Mouse (Mus musculus): ENCODE data around the gene Rxfp2. TPM values are rescaled to one million over a fixed set of nuclear protein-coding genes. Genes with fewer than 3 reads are reported as not detected.

The Rxfp2 gene
- polyA plus RNA-seq, 1 experiment from 2014 or later = 0.33 TPM

- whole genome bisulfite sequencing = 12% methylated on average over 10 of the region's 10 CpGs
Measured at GRCm38 (mm10) chr5:150016861-150017260, 1.6 kb upstream of the Rxfp2 start.

GRCm38 (mm10) chr5:150017672-150018071 is 803 bp upstream of the Rxfp2 start:
- Histone ChIP-seq H3K4me2 (ENCODE audit: low read depth, low read length, severe bottlenecking) (no peak overlapping the region), H3K4me3 (ENCODE audit: low read depth, low read length) (no peak overlapping the region), H3K27ac (ENCODE audit: low read depth, low read length) (no peak overlapping the region), H3K4me1 (replicated peaks; ENCODE audit: control insufficient read depth, insufficient read depth, low read length) (no peaks in the 10 kb centered on the region), H3K36me3 (ENCODE audit: control insufficient read depth, insufficient read depth, low read length) (no peaks in the 10 kb centered on the region), H3K9me3 (ENCODE audit: control insufficient read depth, low read length) (no peaks in the 10 kb centered on the region), H3K9ac (ENCODE audit: low read length) (no peak overlapping the region), H3K27me3 (ENCODE audit: control insufficient read depth, insufficient read depth, low read length) (no peaks in the 10 kb centered on the region)
- 44% methylated on average over 9 of the region's 9 CpGs for WGBS
- no peak for DNase-seq (ENCODE audit: low spot score)
- no peak for ATAC-seq (replicated peaks; ENCODE audit: low FRiP score)

More at GRCm38 (mm10) chr5:150016861-150017260, 1.6 kb upstream of the Rxfp2 start:
- H3K9me3 ChIP-seq (ENCODE audit: control insufficient read depth, low read length) = no peaks in the 10 kb centered on the region
- H3K4me3 ChIP-seq (ENCODE audit: low read depth, low read length) = no peak overlapping the region
- H3K4me2 ChIP-seq (ENCODE audit: low read depth, low read length, severe bottlenecking) = no peak overlapping the region
- H3K9ac ChIP-seq (ENCODE audit: low read length) = no peak overlapping the region
- no peaks in the 10 kb centered on the region for H3K4me1 ChIP-seq (replicated peaks; ENCODE audit: control insufficient read depth, insufficient read depth, low read length)
- ATAC-seq (replicated peaks; ENCODE audit: low FRiP score) = 0 out of 2 replicates have a peak, but pooled peaks have one; percentile 37
- H3K27me3 ChIP-seq (ENCODE audit: control insufficient read depth, insufficient read depth, low read length) = no peaks in the 10 kb centered on the region
- no peak overlapping the region for H3K27ac ChIP-seq (ENCODE audit: low read depth, low read length)
- no peak for DNase-seq (ENCODE audit: low spot score)
- H3K36me3 ChIP-seq (ENCODE audit: control insufficient read depth, insufficient read depth, low read length) = no peaks in the 10 kb centered on the region

- Histone ChIP-seq H3K9ac (ENCODE audit: low read length) (no peak overlapping the region), H3K4me2 (ENCODE audit: low read depth, low read length, severe bottlenecking) (no peak overlapping the region), H3K9me3 (ENCODE audit: control insufficient read depth, low read length) (no peaks in the 10 kb centered on the region), H3K36me3 (ENCODE audit: control insufficient read depth, insufficient read depth, low read length) (no peaks in the 10 kb centered on the region), H3K27me3 (ENCODE audit: control insufficient read depth, insufficient read depth, low read length) (no peaks in the 10 kb centered on the region), H3K4me3 (ENCODE audit: low read depth, low read length) (no peak overlapping the region), H3K27ac (ENCODE audit: low read depth, low read length) (no peak overlapping the region), H3K4me1 (replicated peaks; ENCODE audit: control insufficient read depth, insufficient read depth, low read length) (no peaks in the 10 kb centered on the region)
- ATAC-seq (replicated peaks; ENCODE audit: low FRiP score) (peak; percentile 89), DNase-seq (ENCODE audit: low spot score) (peak; percentile 89)
- 6% methylated on average over 6 of the region's 6 CpGs for WGBS
Measured at GRCm38 (mm10) chr5:150020851-150021250, 2.4 kb downstream of the Rxfp2 start.

GRCm38 (mm10) chr5:150021805-150022204 is 3.3 kb downstream of the Rxfp2 start:
- H3K4me1 ChIP-seq (replicated peaks; ENCODE audit: control insufficient read depth, insufficient read depth, low read length) = no peaks in the 10 kb centered on the region
- DNase-seq (ENCODE audit: low spot score) (no peak), ATAC-seq (replicated peaks; ENCODE audit: low FRiP score) (no peak)
- no peak overlapping the region for H3K4me2 ChIP-seq (ENCODE audit: low read depth, low read length, severe bottlenecking)
- no peaks in the 10 kb centered on the region for H3K9me3 ChIP-seq (ENCODE audit: control insufficient read depth, low read length)
- no peak overlapping the region for H3K27ac ChIP-seq (ENCODE audit: low read depth, low read length)
- H3K4me3 ChIP-seq (ENCODE audit: low read depth, low read length) = no peak overlapping the region
- WGBS = 54% methylated on average over 4 of the region's 4 CpGs
- H3K9ac ChIP-seq (ENCODE audit: low read length) = no peak overlapping the region
- no peaks in the 10 kb centered on the region for H3K27me3 ChIP-seq (ENCODE audit: control insufficient read depth, insufficient read depth, low read length)
- no peaks in the 10 kb centered on the region for H3K36me3 ChIP-seq (ENCODE audit: control insufficient read depth, insufficient read depth, low read length)

- Histone ChIP-seq H3K4me2 (ENCODE audit: low read depth, low read length, severe bottlenecking) (no peak overlapping the region), H3K9me3 (ENCODE audit: control insufficient read depth, low read length) (no peaks in the 10 kb centered on the region), H3K36me3 (ENCODE audit: control insufficient read depth, insufficient read depth, low read length) (no peaks in the 10 kb centered on the region), H3K27ac (ENCODE audit: low read depth, low read length) (no peak overlapping the region), H3K9ac (ENCODE audit: low read length) (no peak overlapping the region), H3K4me3 (ENCODE audit: low read depth, low read length) (no peak overlapping the region), H3K27me3 (ENCODE audit: control insufficient read depth, insufficient read depth, low read length) (no peaks in the 10 kb centered on the region), H3K4me1 (replicated peaks; ENCODE audit: control insufficient read depth, insufficient read depth, low read length) (no peaks in the 10 kb centered on the region)
- 90% methylated on average over 18 of the region's 18 CpGs for WGBS
- ATAC-seq (replicated peaks; ENCODE audit: low FRiP score) = no peak
- peak; percentile 10 for DNase-seq (ENCODE audit: low spot score)
Measured at GRCm38 (mm10) chr5:150022556-150022955, 4.1 kb downstream of the Rxfp2 start.

- no peaks in the 10 kb centered on the region for H3K4me1 ChIP-seq (replicated peaks; ENCODE audit: control insufficient read depth, insufficient read depth, low read length)
- H3K36me3 ChIP-seq (ENCODE audit: control insufficient read depth, insufficient read depth, low read length) = no peaks in the 10 kb centered on the region
- H3K4me2 ChIP-seq (ENCODE audit: low read depth, low read length, severe bottlenecking) = no peak overlapping the region
- no peak overlapping the region for H3K4me3 ChIP-seq (ENCODE audit: low read depth, low read length)
- no peak for ATAC-seq (replicated peaks; ENCODE audit: low FRiP score)
- peak; percentile 28 for DNase-seq (ENCODE audit: low spot score)
- no peak overlapping the region for H3K9ac ChIP-seq (ENCODE audit: low read length)
- no peaks in the 10 kb centered on the region for H3K9me3 ChIP-seq (ENCODE audit: control insufficient read depth, low read length)
- H3K27me3 ChIP-seq (ENCODE audit: control insufficient read depth, insufficient read depth, low read length) = no peaks in the 10 kb centered on the region
- H3K27ac ChIP-seq (ENCODE audit: low read depth, low read length) = no peak overlapping the region
- 91% methylated on average over 6 of the region's 6 CpGs for WGBS
Measured at GRCm38 (mm10) chr5:150023476-150023875, 5.0 kb downstream of the Rxfp2 start.

- Histone ChIP-seq H3K27me3 (ENCODE audit: control insufficient read depth, insufficient read depth, low read length) (no peaks in the 10 kb centered on the region), H3K4me2 (ENCODE audit: low read depth, low read length, severe bottlenecking) (no peak overlapping the region), H3K27ac (ENCODE audit: low read depth, low read length) (no peak overlapping the region), H3K36me3 (ENCODE audit: control insufficient read depth, insufficient read depth, low read length) (no peaks in the 10 kb centered on the region), H3K4me1 (replicated peaks; ENCODE audit: control insufficient read depth, insufficient read depth, low read length) (no peaks in the 10 kb centered on the region), H3K9ac (ENCODE audit: low read length) (no peak overlapping the region), H3K9me3 (ENCODE audit: control insufficient read depth, low read length) (no peaks in the 10 kb centered on the region), H3K4me3 (ENCODE audit: low read depth, low read length) (no peak overlapping the region)
- WGBS = 71% methylated on average over 2 of the region's 2 CpGs
- DNase-seq (ENCODE audit: low spot score) = peak; percentile 31
- no peak for ATAC-seq (replicated peaks; ENCODE audit: low FRiP score)
Measured at GRCm38 (mm10) chr5:150024188-150024587, 5.7 kb downstream of the Rxfp2 start.

- Histone ChIP-seq H3K4me2 (ENCODE audit: low read depth, low read length, severe bottlenecking) (no peak overlapping the region), H3K27ac (ENCODE audit: low read depth, low read length) (no peak overlapping the region), H3K36me3 (ENCODE audit: control insufficient read depth, insufficient read depth, low read length) (no peaks in the 10 kb centered on the region), H3K9ac (ENCODE audit: low read length) (no peak overlapping the region), H3K4me3 (ENCODE audit: low read depth, low read length) (no peak overlapping the region), H3K9me3 (ENCODE audit: control insufficient read depth, low read length) (no peaks in the 10 kb centered on the region), H3K4me1 (replicated peaks; ENCODE audit: control insufficient read depth, insufficient read depth, low read length) (no peaks in the 10 kb centered on the region), H3K27me3 (ENCODE audit: control insufficient read depth, insufficient read depth, low read length) (no peaks in the 10 kb centered on the region)
- no peak for ATAC-seq (replicated peaks; ENCODE audit: low FRiP score)
- no peak for DNase-seq (ENCODE audit: low spot score)
- WGBS = 91% methylated on average over 14 of the region's 14 CpGs
Measured at GRCm38 (mm10) chr5:150024901-150025300, 6.4 kb downstream of the Rxfp2 start.

GRCm38 (mm10) chr5:150025326-150025725 is 6.9 kb downstream of the Rxfp2 start:
- no peaks in the 10 kb centered on the region for H3K9me3 ChIP-seq (ENCODE audit: control insufficient read depth, low read length)
- no peak overlapping the region for H3K4me3 ChIP-seq (ENCODE audit: low read depth, low read length)
- no peak overlapping the region for H3K9ac ChIP-seq (ENCODE audit: low read length)
- H3K27me3 ChIP-seq (ENCODE audit: control insufficient read depth, insufficient read depth, low read length) = no peaks in the 10 kb centered on the region
- ATAC-seq (replicated peaks; ENCODE audit: low FRiP score) (no peak), DNase-seq (ENCODE audit: low spot score) (no peak)
- WGBS = 92% methylated on average over 15 of the region's 15 CpGs
- H3K4me2 ChIP-seq (ENCODE audit: low read depth, low read length, severe bottlenecking) = no peak overlapping the region
- no peaks in the 10 kb centered on the region for H3K36me3 ChIP-seq (ENCODE audit: control insufficient read depth, insufficient read depth, low read length)
- no peaks in the 10 kb centered on the region for H3K4me1 ChIP-seq (replicated peaks; ENCODE audit: control insufficient read depth, insufficient read depth, low read length)
- no peak overlapping the region for H3K27ac ChIP-seq (ENCODE audit: low read depth, low read length)
